Mouse (Mus musculus) megakaryocyte, embryonic 14.5 days (primary cell): ENCODE data around the gene Tmem88.

Source experiments
- FLI1 ChIP-seq: IDR thresholded peaks from 2 replicates; pipeline ENCODE4 v1.6.1; 2012; ENCODE audit warnings: low read length, inconsistent platforms, mixed read lengths
- GATA1 ChIP-seq: IDR thresholded peaks from 3 replicates; pipeline ENCODE4 v1.6.1; 2012; ENCODE audit warnings: mixed read lengths, low read length, inconsistent platforms, borderline replicate concordance

DNA sequence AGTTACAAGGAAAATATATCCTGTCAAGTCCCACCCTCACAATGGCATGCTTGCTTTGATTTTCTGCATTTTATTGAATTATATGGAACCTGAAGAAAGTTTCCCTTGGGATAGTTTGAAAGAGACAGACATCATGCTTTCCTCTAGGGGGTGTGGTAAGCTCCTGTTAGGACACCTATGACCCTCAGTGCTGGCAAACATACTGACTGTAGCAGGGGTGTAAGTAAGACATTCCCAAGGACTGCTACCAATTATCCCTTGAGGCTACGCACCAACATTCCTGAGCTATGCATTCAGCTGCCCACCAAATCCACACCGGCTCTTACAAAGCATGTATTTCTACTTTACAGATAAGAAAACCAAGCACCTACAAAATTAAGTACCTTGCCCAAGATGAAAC is 35.6 kb downstream of the Tmem88 start:
- TF ChIP-seq GATA1, result no peak
- no peak for TF ChIP-seq FLI1
